In the genomic region with DNA sequence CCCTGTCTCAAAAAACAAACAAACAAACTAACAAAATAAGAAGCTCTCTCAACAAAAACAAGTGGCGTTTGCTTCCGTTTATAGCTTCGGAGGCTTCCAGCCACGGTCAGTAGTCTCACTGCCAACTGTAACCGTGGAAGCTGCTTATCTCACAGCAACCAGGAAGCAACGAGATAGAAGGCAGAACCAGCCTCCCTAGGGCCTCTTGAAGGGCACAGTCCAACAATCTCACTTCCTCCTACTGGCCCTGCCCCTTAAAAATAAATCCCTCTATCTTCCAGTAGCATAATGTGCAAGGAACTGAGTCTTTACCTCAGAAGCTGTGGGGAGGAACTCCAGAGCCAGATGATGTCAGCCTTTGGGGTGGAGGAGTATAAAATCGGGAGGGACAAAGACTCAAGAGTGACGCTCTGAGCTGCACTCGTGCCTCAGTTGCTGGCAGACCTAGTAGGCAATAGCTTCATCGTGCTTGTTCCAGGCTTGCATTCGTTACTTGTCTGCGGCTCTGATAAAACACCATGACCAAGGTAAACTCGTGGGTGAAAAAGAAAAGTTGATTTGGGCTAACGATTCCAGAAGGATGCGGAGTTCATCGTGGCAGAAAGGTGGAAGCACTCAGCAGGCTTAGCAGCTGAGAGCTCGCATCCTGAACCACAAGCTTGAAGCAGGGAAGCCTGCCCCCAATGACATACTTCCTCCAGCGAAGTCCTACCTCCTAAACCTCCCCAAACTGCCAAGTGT, we compare ENCODE assay signal across 12 mouse cellular contexts. TPM values are rescaled to one million over a fixed set of nuclear protein-coding genes. Genes with fewer than 3 reads are reported as not detected.
A peak's percentile ranks its signal among the peaks of the same experiment; 100 is the strongest.
DNase-seq lines count a peak whose midpoint lies in the region; ATAC-seq and TF ChIP-seq lines count a peak whose summit lies in the region.
"Had no signal": no experiment of that assay in that cellular context is flagged by ENCODE, and none has a peak within 500 bp of the region (broad histone marks: within the 10 kb centered on the region; RNA-seq: fewer than 3 reads in every experiment).

No protein-coding gene starts in this region.

- DNase-seq in layer of hippocampus, adult 2 months (ENCODE audit: low spot score in 2 of 2), result no peak
- DNase-seq in layer of hippocampus, postnatal 14 days (ENCODE audit: low spot score in 2 of 2), result no peak
- DNase-seq in liver, result peak; percentile 46
- DNase-seq in frontal cortex, postnatal 36 days (ENCODE audit: low spot score in 2 of 2), result no peak
- no peak for DNase-seq in ovary, adult 18-20 months (ENCODE audit: low spot score)
- DNase-seq in cerebellum, adult 9-11 months, result no peak
- DNase-seq: adrenal gland, postnatal 36 days; lung, adult 2 months; thymus, postnatal 14 days had no signal

- 58% methylated on average over 18 of the region's 18 CpGs for WGBS in bone marrow, adult 2 months

- H3K4me1 ChIP-seq in bone marrow, adult 2 months (ENCODE audit: control insufficient read depth, insufficient read depth, low read length), result peaks cover 4% of the 10 kb centered on the region; the same call in 1 of the 2 replicates

- ATAC-seq in neutrophil, adult 5-6 weeks (ENCODE audit: extremely low read depth, insufficient number of reproducible peaks, low FRiP score, poor library complexity, severe bottlenecking), result peak; percentile 46

- H3K27ac ChIP-seq in layer of hippocampus, adult 2 months, result 0 out of 2 replicates have a peak overlapping the region, but pooled peaks have one; percentile 28
- H3K27ac ChIP-seq in bone marrow, adult 2 months (ENCODE audit: control insufficient read depth, insufficient read depth, low read depth, low read length, poor library complexity), result peak overlapping the region; percentile 66
- H3K27ac ChIP-seq: hindbrain, embryonic 14.5 days had no signal

- no peak for TF ChIP-seq POLR2A in bone marrow, adult 2 months (IDR thresholded peaks at IDR 0.05; ENCODE audit: borderline replicate concordance, control insufficient read depth, low read depth, low read length)

- no peak for TF ChIP-seq CTCF in layer of hippocampus, adult 2 months (conservative IDR thresholded peaks at IDR 0.05)
- TF ChIP-seq CTCF in bone marrow, adult 2 months (IDR thresholded peaks at IDR 0.05; ENCODE audit: control insufficient read depth, insufficient read depth, low read length), result no peak

- no peak overlapping the region for H3K4me3 ChIP-seq in layer of hippocampus, adult 2 months
- no peak overlapping the region for H3K4me3 ChIP-seq in bone marrow, adult 2 months (replicated peaks; ENCODE audit: control insufficient read depth, low read depth, low read length)

RNA-seq across cellular contexts. Expression of a gene that starts 35.3 kb away (rescaled TPM):
- 10 to 100 TPM; 86.8 to 92.0 TPM for total RNA-seq in layer of hippocampus, adult 2 months (2021)
- total RNA-seq in layer of hippocampus, postnatal 14 days (2021), result 10 to 100 TPM; 81.9 to 82.1 TPM
- polyA plus RNA-seq in bone marrow, adult 2 months (2011; ENCODE audit: insufficient read depth, insufficient read length, low replicate concordance, missing spikeins), result 43.0 and 56.0 TPM in 2 replicates
- total RNA-seq in neutrophil, adult 5-6 weeks (2017), result 38.7 and 50.6 TPM in 2 replicates
